Comparison of ENCODE assay signal across 9 mouse cellular contexts in the genomic region with DNA sequence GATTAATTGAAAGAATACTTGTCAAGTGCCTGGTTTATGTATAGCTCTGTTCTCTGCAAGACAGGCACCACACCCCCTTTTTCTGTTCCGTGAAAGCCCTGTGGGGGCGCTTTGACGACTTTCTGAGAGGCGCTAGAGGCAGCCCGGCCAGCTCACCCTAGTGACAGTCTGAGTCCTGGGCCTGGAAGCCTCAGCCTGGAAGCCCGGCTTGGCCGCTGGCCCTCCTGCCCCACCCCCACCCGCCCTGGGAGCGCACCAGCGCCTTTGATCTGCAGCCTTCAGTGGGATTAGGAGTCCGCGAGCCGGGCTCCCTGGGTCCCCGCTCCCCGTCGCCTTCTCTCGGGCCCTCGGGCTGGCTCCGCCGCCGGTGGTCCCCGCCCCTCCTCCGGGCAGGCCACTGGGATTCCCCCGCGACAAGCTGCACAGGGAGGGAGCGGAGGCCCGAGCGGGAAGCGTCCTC. TPM values are rescaled to one million over a fixed set of nuclear protein-coding genes. Genes with fewer than 3 reads are reported as not detected.
DNase-seq lines count a peak whose midpoint lies in the region; ATAC-seq and TF ChIP-seq lines count a peak whose summit lies in the region.
"Had no signal": no experiment of that assay in that cellular context is flagged by ENCODE, and none has a peak within 500 bp of the region (broad histone marks: within the 10 kb centered on the region; RNA-seq: fewer than 3 reads in every experiment).

No protein-coding gene starts in this region.

- peak overlapping the region; percentile 97 for H3K4me2 ChIP-seq in forebrain, embryonic 16.5 days (ENCODE audit: low read length)
- peak overlapping the region; percentile 68 for H3K4me2 ChIP-seq in liver, embryonic 15.5 days
- peak overlapping the region; percentile 81 for H3K4me2 ChIP-seq in neural tube, embryonic 14.5 days (ENCODE audit: low read depth, low read length)

- no peaks in the 10 kb centered on the region for H3K36me3 ChIP-seq in ES-E14 (ENCODE audit: control insufficient read depth, insufficient read depth, low read length, poor library complexity, severe bottlenecking)
- no peaks in the 10 kb centered on the region for H3K36me3 ChIP-seq in forebrain, embryonic 16.5 days (ENCODE audit: control insufficient read depth, insufficient read depth)
- no peaks in the 10 kb centered on the region for H3K36me3 ChIP-seq in liver, embryonic 15.5 days (replicated peaks)
- H3K36me3 ChIP-seq in neural tube, embryonic 14.5 days (ENCODE audit: control insufficient read depth, insufficient read depth, low read length), result no peaks in the 10 kb centered on the region

- H3K9me3 ChIP-seq in ES-E14 (ENCODE audit: control insufficient read depth, insufficient read depth, low read depth, low read length), result no peaks in the 10 kb centered on the region
- no peaks in the 10 kb centered on the region for H3K9me3 ChIP-seq in forebrain, embryonic 16.5 days (ENCODE audit: control insufficient read depth, low read length)
- H3K9me3 ChIP-seq in liver, embryonic 15.5 days (replicated peaks), result no peaks in the 10 kb centered on the region
- H3K9me3 ChIP-seq in neural tube, embryonic 14.5 days (ENCODE audit: control insufficient read depth, low read length), result no peaks in the 10 kb centered on the region

- in situ Hi-C loops in ES-E14 (cut with MboI; ENCODE audit: low sequenced_read_pairs in 2 of 2, unreplicated experiment in 2 of 2), result no loop called here

- peak; percentile 91 for ATAC-seq in forebrain, embryonic 16.5 days
- peak; percentile 42 for ATAC-seq in liver, embryonic 15.5 days (ENCODE audit: insufficient read depth)
- peak; percentile 87 for ATAC-seq in neural tube, embryonic 14.5 days (ENCODE audit: low read depth)

- no peak overlapping the region for H3K27ac ChIP-seq in ES-E14 (ENCODE audit: insufficient read depth, low read depth, low read length, poor library complexity, severe bottlenecking)
- no peak overlapping the region for H3K27ac ChIP-seq in forebrain, embryonic 16.5 days (ENCODE audit: low read length)
- no peak overlapping the region for H3K27ac ChIP-seq in liver, embryonic 15.5 days (replicated peaks)
- H3K27ac ChIP-seq in neural tube, embryonic 14.5 days (ENCODE audit: low read depth, low read length), result no peak overlapping the region
- H3K27ac ChIP-seq: macrophage had no signal

- H3K4me1 ChIP-seq in ES-E14 (ENCODE audit: control insufficient read depth in 2 of 2, insufficient read depth in 2 of 2, low read length in 2 of 2, poor library complexity in 1 of 2), result peaks cover 0 to 16% of the 10 kb centered on the region in 2 experiments; a peak in 2 of 4 replicates
- H3K4me1 ChIP-seq in forebrain, embryonic 16.5 days (replicated peaks; ENCODE audit: control insufficient read depth, insufficient read depth, low read length), result peaks cover 28% of the 10 kb centered on the region
- H3K4me1 ChIP-seq in liver, embryonic 15.5 days (replicated peaks), result peaks cover 8% of the 10 kb centered on the region; the same call in 1 of the 2 replicates
- H3K4me1 ChIP-seq in neural tube, embryonic 14.5 days (ENCODE audit: control insufficient read depth, insufficient read depth, low read length), result peaks cover 8% of the 10 kb centered on the region

- H3K4me3 ChIP-seq in ES-E14 (ENCODE audit: insufficient read depth in 1 of 2, low read depth in 1 of 2, low read length in 2 of 2, poor library complexity in 1 of 2, severe bottlenecking in 1 of 2), result peak overlapping the region; percentile 59 to 67
- H3K4me3 ChIP-seq in forebrain, embryonic 16.5 days (replicated peaks; ENCODE audit: low read length), result peak overlapping the region; percentile 53
- peak overlapping the region; percentile 43 for H3K4me3 ChIP-seq in liver, embryonic 15.5 days (replicated peaks)
- H3K4me3 ChIP-seq in neural tube, embryonic 14.5 days (ENCODE audit: low read depth, low read length), result peak overlapping the region; percentile 35

- intact Hi-C loops in heart, postnatal 25 days (cut with DNase I), result loop anchor here (5.0 kb wide), 3 partner anchors 46 to 121 kb away; no protein-coding TSS in a partner anchor

- under 1% methylated on average over 28 of the region's 29 CpGs for WGBS in forebrain, embryonic 16.5 days
- WGBS in large intestine, adult 2 months, result under 1% methylated on average over 29 of the region's 29 CpGs
- 1% methylated on average over 29 of the region's 29 CpGs for WGBS in liver, embryonic 15.5 days (ENCODE audit: insufficient replicate concordance)
- under 1% methylated on average over 29 of the region's 29 CpGs for WGBS in neural tube, embryonic 14.5 days

- peaks cover 34% of the 10 kb centered on the region for H3K27me3 ChIP-seq in forebrain, embryonic 16.5 days (replicated peaks; ENCODE audit: control insufficient read depth, insufficient read depth, low read length)
- H3K27me3 ChIP-seq in liver, embryonic 15.5 days, result peaks cover 76% of the 10 kb centered on the region
- H3K27me3 ChIP-seq in neural tube, embryonic 14.5 days (ENCODE audit: control insufficient read depth, insufficient read depth, low read length), result peaks cover 13% of the 10 kb centered on the region

- peak; percentile 65 for DNase-seq in ES-E14 (ENCODE audit: low read depth, low spot score)
- DNase-seq in cerebellum, adult 11 months, result peak; percentile 43
- peak; percentile 69 for DNase-seq in heart, postnatal 25 days (ENCODE audit: low spot score)
- DNase-seq in large intestine, adult 2 months (ENCODE audit: low read depth, low spot score), result peak; percentile 69
- DNase-seq in testis, postnatal 10 days (ENCODE audit: low spot score), result peak; percentile 88

- H3K9ac ChIP-seq in ES-E14 (ENCODE audit: insufficient read depth, low read depth, low read length, poor library complexity, severe bottlenecking), result no peak overlapping the region
- H3K9ac ChIP-seq in forebrain, embryonic 16.5 days (replicated peaks; ENCODE audit: low read depth, low read length), result peak overlapping the region; percentile 55
- no peak overlapping the region for H3K9ac ChIP-seq in liver, embryonic 15.5 days
- H3K9ac ChIP-seq in neural tube, embryonic 14.5 days (replicated peaks; ENCODE audit: low read depth, low read length), result peak overlapping the region; percentile 50

TF ChIP-seq in ES-E14, 5 proteins besides CTCF, POLR2A, EP300 and RAD21:
- TF ChIP-seq HCFC1 (IDR thresholded peaks at IDR 0.05; ENCODE audit: borderline replicate concordance, insufficient read depth, low read length) (no peak), ZC3H11A (IDR thresholded peaks at IDR 0.05; ENCODE audit: borderline replicate concordance, low read depth, low read length) (no peak), CHD2 (IDR thresholded peaks at IDR 0.05; ENCODE audit: low read depth, low read length) (no peak), ZNF384 (IDR thresholded peaks at IDR 0.05; ENCODE audit: low read depth, low read length) (no peak), MAFK (IDR thresholded peaks at IDR 0.05; ENCODE audit: insufficient read depth, low read depth, low read length) (no peak)

RNA-seq across cellular contexts. Expression of a gene that starts 41.4 kb away (rescaled TPM):
- 24.9 and 49.0 TPM in 2 replicates for total RNA-seq in ES-E14 (2012; rRNA removed)
- 6.5 and 7.0 TPM in 2 replicates for polyA plus RNA-seq in forebrain, embryonic 16.5 days (2015; fragmentation: Nextera tagmentation; extraction: Ambion mirVana)
- total RNA-seq in heart, postnatal 25 days (2021), result 1 to 10 TPM; 5.4 to 6.2 TPM
- polyA plus RNA-seq in large intestine, adult 2 months (2012; rRNA removed), result 13.7 and 16.1 TPM in 2 replicates
- polyA plus RNA-seq in liver, embryonic 15.5 days (2015; fragmentation: Nextera tagmentation; extraction: Ambion mirVana), result 0.52 and 0.61 TPM in 2 replicates
- polyA plus RNA-seq in neural tube, embryonic 14.5 days (2014; fragmentation: Nextera tagmentation; extraction: Ambion mirVana), result 11.4 and 12.0 TPM in 2 replicates

Comparison
In these comparisons a context has a peak if more than half of its experiments do, and no peak if none do; other contexts are left out.
1. H3K9ac ChIP-seq: peak in forebrain, embryonic 16.5 days (single experiment) and neural tube, embryonic 14.5 days (single experiment); none in ES-E14 (single experiment) and liver, embryonic 15.5 days (single experiment).
2. Peak in every context shown above with its lines, with median percentiles within 50 percentile points of each other: DNase-seq, H3K4me3 ChIP-seq, ATAC-seq and H3K4me2 ChIP-seq.